Mouse (Mus musculus) liver, postnatal 0 days (tissue): ENCODE results near the gene Hmga1. TPM values are rescaled to one million over a fixed set of nuclear protein-coding genes. Genes with fewer than 3 reads are reported as not detected.

Source experiments
- ATAC-seq: fragments of 200-750 bp; cut with Nextera tagmentation; 2 replicates; pipeline ENCODE4 v1.8.0; 2017; ENCODE audit warnings: mild to moderate bottlenecking, moderate library complexity
- DNase-seq: peaks from one replicate; pipeline ENCODE4 v3.0.0-alpha.2; 2016
- H3K27ac ChIP-seq: fragments of 300-500 bp; sonication (generic); 2 replicates; pipeline ENCODE4 v1.5.1; 2014; ENCODE audit warnings: antibody characterized with exemption, moderate library complexity, mild to moderate bottlenecking, low read depth
- H3K27me3 ChIP-seq: fragments of 300-500 bp; sonication (generic); 2 replicates; pipeline ENCODE4 v1.6.1; 2014; ENCODE audit warnings: low read length, control low read depth, mixed read lengths; ENCODE audit not compliant: insufficient read depth
- H3K36me3 ChIP-seq: fragments of 300-500 bp; sonication (generic); replicated peaks from 2 replicates; pipeline ENCODE4 v1.6.1; 2014; ENCODE audit warnings: mild to moderate bottlenecking, control low read depth, low read length, moderate library complexity, mixed read lengths; ENCODE audit not compliant: insufficient read depth
- H3K4me1 ChIP-seq: fragments of 300-500 bp; sonication (generic); 2 replicates; pipeline ENCODE4 v1.6.1; 2014; ENCODE audit warnings: antibody characterized with exemption, mild to moderate bottlenecking, control low read depth; ENCODE audit not compliant: insufficient read depth
- H3K4me2 ChIP-seq: fragments of 300-500 bp; sonication (generic); 2 replicates; pipeline ENCODE4 v1.6.1; 2014; ENCODE audit warnings: low read depth, mild to moderate bottlenecking, low read length, moderate library complexity, mixed read lengths
- H3K4me3 ChIP-seq: fragments of 300-500 bp; sonication (generic); 2 replicates; pipeline ENCODE4 v1.5.1; 2014; ENCODE audit warnings: low read depth, low read length
- H3K9ac ChIP-seq: fragments of 300-500 bp; sonication (generic); replicated peaks from 2 replicates; pipeline ENCODE4 v1.6.1; 2014; ENCODE audit warnings: mild to moderate bottlenecking, moderate library complexity
- H3K9me3 ChIP-seq: fragments of 300-500 bp; sonication (generic); 2 replicates; pipeline ENCODE4 v1.6.1; 2016; ENCODE audit warnings: mild to moderate bottlenecking, control low read depth, low read length, mixed read lengths
- CTCF ChIP-seq: sonication (generic); IDR thresholded peaks from 2 replicates; pipeline ENCODE4 v1.5.1; 2016; ENCODE audit warnings: antibody characterized with exemption, low read depth
- EP300 ChIP-seq: IDR thresholded peaks from 2 replicates; pipeline ENCODE4 v1.6.1; 2016; ENCODE audit warnings: antibody characterized with exemption, low read depth, mild to moderate bottlenecking
- WGBS: fragments of 180-500 bp; shearing (Covaris S2); extraction: QIAGEN DNeasy Blood & Tissue Kit; methylation state at CpG from one replicate; pipeline ENCODE4 v1.1.7; 2014; ENCODE audit not compliant: insufficient replicate concordance; 5-methylcytosine and 5-hydroxymethylcytosine counted together
- polyA plus RNA-seq: library from polyadenylated mRNA; unstranded; fragments of >200 nt; fragmentation: Nextera tagmentation; extraction: Ambion mirVana; gene quantifications from 2 replicates; pipeline ENCODE4 v1.2.1, GENCODE M21; 2015

Hmga1 gene
- polyA plus RNA-seq, 1 experiment from 2014 or later, result 64.0 TPM

DNA sequence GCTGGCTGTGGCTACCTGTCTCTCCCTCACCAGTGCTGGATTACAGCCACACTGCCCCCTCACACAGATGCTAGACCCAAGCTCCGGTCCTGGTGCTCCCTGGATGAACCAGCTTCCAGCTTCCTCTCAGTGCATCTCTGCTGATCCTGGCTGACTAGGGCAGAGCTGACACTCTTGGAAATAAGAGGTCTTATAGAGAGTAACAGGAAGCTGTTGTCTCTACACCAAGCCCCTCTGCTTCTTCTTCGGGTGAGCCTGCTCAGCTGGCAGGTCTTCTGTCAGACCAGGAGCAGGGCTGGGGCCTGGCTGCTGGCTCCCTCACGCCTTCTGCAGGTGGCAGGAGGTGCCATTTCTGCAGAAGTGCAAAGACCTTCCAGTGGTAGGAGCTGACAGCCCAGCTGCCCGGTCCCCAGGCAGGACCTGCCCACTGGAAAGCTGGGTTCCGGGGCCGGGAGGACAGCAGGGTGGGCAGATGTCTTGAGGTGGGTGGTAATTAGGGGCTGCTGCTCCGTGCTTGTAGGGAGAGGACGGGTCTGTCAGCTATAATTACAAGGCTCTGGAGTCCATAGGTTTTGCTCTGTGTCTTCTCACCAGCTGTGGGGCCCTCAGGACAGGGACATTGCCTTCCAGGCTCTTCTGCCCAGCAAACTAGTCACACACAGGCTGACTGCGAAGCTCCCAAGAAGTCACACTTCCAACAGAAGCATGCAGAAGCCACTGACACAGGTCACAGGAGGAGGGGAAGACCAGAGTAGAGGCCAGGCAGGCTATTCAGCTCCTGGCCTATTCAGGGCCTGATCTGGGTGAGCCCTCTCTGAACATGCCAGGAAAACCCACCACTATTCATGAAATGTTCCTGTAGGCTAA is 45.8 kb upstream of the Hmga1 start:
- ATAC-seq (no peak), DNase-seq (no peak)
- TF ChIP-seq CTCF, result no peak
- no peak for TF ChIP-seq EP300
- peaks cover 7% of the 10 kb centered on the region; the same call in 1 of the 2 replicates for H3K4me1 ChIP-seq
- no peak overlapping the region for H3K4me2 ChIP-seq
- no peak overlapping the region for H3K9ac ChIP-seq
- H3K27me3 ChIP-seq, result peaks cover 60% of the 10 kb centered on the region
- no peaks in the 10 kb centered on the region for H3K36me3 ChIP-seq
- no peaks in the 10 kb centered on the region for H3K9me3 ChIP-seq
- WGBS, result 48% methylated on average over 9 of the region's 9 CpGs
- no peak overlapping the region for H3K4me3 ChIP-seq
- H3K27ac ChIP-seq, result no peak overlapping the region

DNA sequence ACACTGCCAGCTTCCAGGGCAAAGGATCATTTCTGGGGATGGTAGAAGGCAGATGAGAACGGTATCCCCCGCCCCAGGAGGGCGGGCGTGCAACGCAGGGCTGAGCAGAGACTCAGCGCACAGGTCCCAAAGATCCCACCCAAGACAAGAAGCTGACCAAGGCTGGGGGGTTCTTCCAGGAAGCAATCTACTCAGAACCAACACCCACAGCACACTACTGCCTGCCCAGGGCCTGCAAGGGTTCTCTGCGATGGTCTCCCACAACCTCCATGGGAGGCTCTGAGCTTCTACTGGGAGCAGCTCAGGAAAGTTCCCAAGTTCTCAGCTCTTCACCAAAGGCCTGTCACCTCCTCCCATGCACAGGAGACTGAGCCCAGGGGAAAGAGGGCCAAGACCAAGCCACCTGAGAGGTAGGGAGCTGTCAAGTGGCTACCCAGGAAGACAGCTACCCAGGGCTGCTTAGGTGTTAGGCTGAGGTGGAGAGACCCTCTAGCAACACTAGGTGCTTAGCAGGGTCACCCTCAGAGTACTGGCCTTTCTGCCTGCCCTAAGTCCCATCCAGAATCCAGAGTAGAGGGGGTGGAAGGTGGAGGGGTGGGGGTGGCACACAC is 45.1 kb upstream of the Hmga1 start:
- Histone ChIP-seq H3K9ac (no peak overlapping the region), H3K36me3 (no peaks in the 10 kb centered on the region), H3K27me3 (peaks cover 60% of the 10 kb centered on the region), H3K4me2 (no peak overlapping the region), H3K4me1 (peaks cover 7% of the 10 kb centered on the region; the same call in 1 of the 2 replicates), H3K27ac (no peak overlapping the region), H3K9me3 (no peaks in the 10 kb centered on the region), H3K4me3 (no peak overlapping the region)
- ATAC-seq (no peak), DNase-seq (no peak)
- 82% methylated on average over 7 of the region's 7 CpGs for WGBS
- TF ChIP-seq CTCF (no peak), EP300 (no peak)

DNA sequence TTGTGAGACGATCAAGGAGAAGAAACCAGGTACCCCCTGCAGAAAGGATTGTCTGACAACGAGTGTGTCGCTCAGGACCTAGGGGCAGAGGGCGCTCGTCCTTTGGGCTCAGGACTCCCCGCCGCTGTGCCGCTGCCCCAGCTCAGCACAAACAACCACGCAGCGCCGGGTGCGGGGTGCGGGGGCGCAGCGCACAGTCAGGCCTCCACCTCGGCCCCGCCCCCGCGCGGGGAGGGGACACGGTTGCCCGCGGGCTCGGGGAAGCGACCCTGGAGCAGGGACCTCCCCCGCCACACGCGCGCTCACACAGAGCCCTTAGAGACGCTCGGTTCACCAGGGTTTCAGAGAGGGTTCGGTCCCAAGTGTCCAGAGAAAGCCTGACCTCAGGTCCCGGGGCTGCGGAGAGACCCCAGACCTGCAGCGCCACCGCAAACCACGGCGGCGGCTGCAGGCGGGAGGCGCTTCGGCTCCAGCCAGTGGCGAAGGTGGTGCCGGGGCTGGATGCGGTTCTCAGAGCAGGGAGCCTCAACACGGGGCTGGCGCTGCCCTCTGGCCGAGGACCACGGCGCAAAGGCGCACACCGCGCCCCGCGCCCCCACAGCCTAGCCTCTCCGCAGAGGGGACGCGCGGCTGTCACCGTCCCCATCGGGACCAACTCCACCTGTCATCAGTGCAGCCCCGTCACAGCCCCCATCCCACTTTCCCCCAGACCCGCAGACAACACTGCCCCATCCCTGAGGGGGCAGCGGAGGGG is 44.3 kb upstream of the Hmga1 start:
- H3K27ac ChIP-seq, result no peak overlapping the region
- TF ChIP-seq CTCF (no peak), EP300 (no peak)
- 3% methylated on average over 45 of the region's 64 CpGs for WGBS
- no peaks in the 10 kb centered on the region for H3K9me3 ChIP-seq
- ATAC-seq (no peak), DNase-seq (no peak)
- H3K9ac ChIP-seq, result no peak overlapping the region
- H3K4me3 ChIP-seq, result peak overlapping the region; percentile 40
- H3K36me3 ChIP-seq, result no peaks in the 10 kb centered on the region
- H3K27me3 ChIP-seq, result peaks cover 60% of the 10 kb centered on the region
- H3K4me2 ChIP-seq, result peak overlapping the region; percentile 72
- peaks cover 7% of the 10 kb centered on the region; the same call in 1 of the 2 replicates for H3K4me1 ChIP-seq

DNA sequence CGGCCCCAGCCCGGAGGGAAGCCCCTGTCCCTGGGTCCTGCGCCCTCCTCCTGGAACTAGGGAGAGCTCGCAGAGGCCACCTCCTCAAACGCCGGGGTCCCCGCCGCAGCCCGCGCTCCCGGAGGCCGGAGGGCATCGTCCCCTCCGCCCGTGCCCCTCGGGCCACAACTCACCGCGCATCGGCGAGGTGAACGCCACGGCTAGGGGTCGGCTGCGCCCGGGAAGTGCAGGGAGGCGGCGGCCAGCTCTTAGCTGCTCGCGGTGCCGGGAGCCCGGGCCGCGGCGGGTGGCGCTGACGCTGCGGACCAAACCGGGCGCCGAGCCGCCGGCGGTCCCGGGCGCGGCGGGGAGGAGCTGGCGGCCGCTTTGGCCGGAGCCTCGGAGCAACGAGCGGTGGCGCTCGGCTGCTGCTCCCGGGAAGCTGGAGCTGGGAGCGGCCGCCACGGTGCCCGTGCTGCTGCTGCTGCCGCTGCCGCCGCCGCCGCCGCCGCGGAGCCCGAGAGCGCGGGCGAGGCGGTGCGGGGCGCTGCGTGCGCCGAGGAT is 43.6 kb upstream of the Hmga1 start:
- peaks cover 58% of the 10 kb centered on the region for H3K27me3 ChIP-seq
- DNase-seq (no peak), ATAC-seq (no peak)
- H3K4me2 ChIP-seq, result peak overlapping the region; percentile 72
- no peaks in the 10 kb centered on the region for H3K9me3 ChIP-seq
- peak overlapping the region; percentile 40 for H3K4me3 ChIP-seq
- no peak for TF ChIP-seq EP300
- TF ChIP-seq CTCF, result no peak
- H3K27ac ChIP-seq, result no peak overlapping the region
- WGBS, result 1% methylated on average over 56 of the region's 78 CpGs
- H3K9ac ChIP-seq, result no peak overlapping the region
- H3K36me3 ChIP-seq, result no peaks in the 10 kb centered on the region
- H3K4me1 ChIP-seq, result peaks cover 7% of the 10 kb centered on the region; the same call in 1 of the 2 replicates

DNA sequence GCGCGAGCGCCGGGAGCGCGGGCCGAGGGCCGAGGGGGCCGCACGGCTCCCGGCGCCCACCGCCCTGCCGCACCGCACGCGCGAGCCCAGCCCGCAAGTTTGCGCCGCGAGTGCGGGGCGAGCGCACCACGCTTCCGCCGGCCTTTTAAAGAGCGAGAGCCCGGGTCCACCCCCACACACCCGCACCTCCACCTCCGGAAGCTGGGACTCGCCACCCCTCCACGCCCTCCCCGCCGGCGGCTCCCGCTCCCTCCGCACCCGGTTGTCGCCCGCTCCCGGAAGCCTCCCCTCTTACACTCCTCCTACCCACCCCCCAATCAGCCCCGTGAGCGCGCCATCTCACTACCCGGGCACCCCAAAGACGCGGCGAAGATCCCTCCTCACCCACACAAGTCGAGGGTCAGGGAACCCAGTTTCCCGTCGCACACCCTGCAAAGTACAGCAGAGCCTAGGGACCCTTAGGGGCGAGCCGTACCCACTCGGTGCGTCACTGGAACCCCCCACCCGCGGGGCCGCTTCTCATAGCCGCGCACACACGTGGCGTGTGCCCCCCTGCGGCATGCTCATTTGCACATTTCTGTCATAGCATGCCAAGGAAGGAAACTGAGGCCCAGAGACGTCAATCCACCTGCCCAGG is 42.9 kb upstream of the Hmga1 start:
- no peaks in the 10 kb centered on the region for H3K36me3 ChIP-seq

More for the DNA sequence above, 42.9 kb upstream of the Hmga1 start:
- DNase-seq (no peak), ATAC-seq (no peak)
- H3K4me3 ChIP-seq, result peak overlapping the region; percentile 40
- H3K4me1 ChIP-seq, result peaks cover 7% of the 10 kb centered on the region; the same call in 1 of the 2 replicates
- no peaks in the 10 kb centered on the region for H3K9me3 ChIP-seq
- WGBS, result 4% methylated on average over 29 of the region's 66 CpGs
- peaks cover 60% of the 10 kb centered on the region for H3K27me3 ChIP-seq
- H3K9ac ChIP-seq, result no peak overlapping the region
- no peak overlapping the region for H3K27ac ChIP-seq
- no peak for TF ChIP-seq EP300
- no peak for TF ChIP-seq CTCF
- H3K4me2 ChIP-seq, result peak overlapping the region; percentile 72
